Comparison of ENCODE assay signal across 19 mouse cellular contexts in the genomic region with DNA sequence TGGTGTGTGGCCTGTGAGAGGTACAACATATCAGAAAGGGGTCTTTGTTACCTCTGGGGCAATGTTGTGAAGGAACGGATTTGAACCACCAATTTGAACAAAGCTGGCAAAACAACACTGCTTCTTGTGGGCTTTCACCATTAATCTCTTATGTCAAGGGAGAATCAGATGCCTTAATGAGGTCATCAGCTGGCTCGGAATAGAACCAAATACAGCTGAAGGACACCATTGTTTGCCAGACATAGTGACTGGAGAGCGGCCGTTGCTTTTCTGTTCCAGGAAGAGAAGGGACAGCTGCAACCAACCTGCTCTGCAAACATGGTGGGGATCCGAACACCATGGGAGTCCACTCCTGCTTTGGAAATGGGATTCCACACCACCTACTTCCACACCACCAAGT.
DNase-seq lines count a peak whose midpoint lies in the region; TF ChIP-seq lines count a peak whose summit lies in the region.
"Had no signal": no experiment of that assay in that cellular context is flagged by ENCODE, and none has a peak within 500 bp of the region (broad histone marks: within the 10 kb centered on the region; RNA-seq: fewer than 3 reads in every experiment).

No protein-coding gene starts in this region.

- no peak overlapping the region for H3K27ac ChIP-seq in embryonic facial prominence, embryonic 10.5 days (replicated peaks)
- H3K27ac ChIP-seq in left cerebral cortex, adult 2 months: no peak overlapping the region
- H3K27ac ChIP-seq: forebrain, embryonic 13.5 days; hindbrain, embryonic 12.5 days; intestine, embryonic 15.5 days had no signal

- 71% methylated on average over 5 of the region's 5 CpGs for WGBS in embryonic facial prominence, embryonic 10.5 days

- no peak for TF ChIP-seq CTCF in left cerebral cortex, adult 2 months (IDR thresholded peaks at IDR 0.05)

- no peaks in the 10 kb centered on the region; the same call in 1 of the 2 replicates for H3K9me3 ChIP-seq in embryonic facial prominence, embryonic 10.5 days
- H3K9me3 ChIP-seq: heart, embryonic 12.5 days; hindbrain, embryonic 12.5 days; intestine, embryonic 15.5 days had no signal

- H3K4me3 ChIP-seq in embryonic facial prominence, embryonic 10.5 days: no peak overlapping the region
- H3K4me3 ChIP-seq in left cerebral cortex, adult 2 months: no peak overlapping the region
- H3K4me3 ChIP-seq: forebrain, embryonic 13.5 days; heart, embryonic 12.5 days; hindbrain, embryonic 12.5 days; intestine, embryonic 15.5 days had no signal

- intact Hi-C loops in heart, postnatal 10 days (cut with DNase I): no loop called here
- intact Hi-C loops in heart, postnatal 36 days (cut with DNase I): no loop called here
- intact Hi-C loops in left cerebral cortex, adult 2 months (cut with DNase I): no loop called here

- no peaks in the 10 kb centered on the region for H3K36me3 ChIP-seq in embryonic facial prominence, embryonic 10.5 days (replicated peaks)
- H3K36me3 ChIP-seq: heart, embryonic 12.5 days; hindbrain, embryonic 12.5 days; intestine, embryonic 15.5 days had no signal

- H3K27me3 ChIP-seq in embryonic facial prominence, embryonic 10.5 days (replicated peaks; ENCODE audit: low read depth, poor library complexity, severe bottlenecking): no peaks in the 10 kb centered on the region
- H3K27me3 ChIP-seq: CH12.LX; forebrain, embryonic 13.5 days; heart, embryonic 12.5 days; hindbrain, embryonic 12.5 days; intestine, embryonic 15.5 days had no signal

- DNase-seq in heart, postnatal 10 days: peak; percentile 24 to 34
- no peak for DNase-seq in heart, postnatal 36 days
- peak; percentile 23 for DNase-seq in Muller cell, postnatal 12 days (ENCODE audit: inconsistent ontology term)
- DNase-seq in adrenal gland, postnatal 10 days: peak; percentile 31
- peak; percentile 79 for DNase-seq in brain, adult 2 months (ENCODE audit: low read depth, low spot score)
- DNase-seq in embryonic facial prominence, embryonic 10.5 days (ENCODE audit: low spot score): no peak
- DNase-seq in left cerebral cortex, adult 2 months (ENCODE audit: extremely low spot score in 1 of 2, low spot score in 2 of 2): no peak
- DNase-seq: cerebellum, adult 11 months; cerebellum, adult 9-10 months; cerebellum, postnatal 25 days; forebrain, postnatal 0 days; gastrocnemius, postnatal 25 days; heart, postnatal 4 days; kidney, adult 18-20 months had no signal

- no peaks in the 10 kb centered on the region for H3K4me1 ChIP-seq in embryonic facial prominence, embryonic 10.5 days
- H3K4me1 ChIP-seq: forebrain, embryonic 13.5 days; hindbrain, embryonic 12.5 days; intestine, embryonic 15.5 days had no signal

Comparison
In these comparisons a context has a peak if more than half of its experiments do, and no peak if none do; other contexts are left out.
1. DNase-seq: peak in heart, postnatal 10 days (2 of 2), Muller cell, postnatal 12 days (single experiment), adrenal gland, postnatal 10 days (single experiment) and brain, adult 2 months (single experiment); none in heart, postnatal 36 days (0 of 2), embryonic facial prominence, embryonic 10.5 days (single experiment) and left cerebral cortex, adult 2 months (0 of 2).